In genomic region chr2:30737759-30738158, GRCm38 (mm10) we compare ENCODE assay signal across 13 mouse cellular contexts.
DNase-seq lines count a peak whose midpoint lies in the region; ATAC-seq lines count a peak whose summit lies in the region.
"Had no signal": no experiment of that assay in that cellular context is flagged by ENCODE, and none has a peak within 500 bp of the region (broad histone marks: within the 10 kb centered on the region; RNA-seq: fewer than 3 reads in every experiment).

No protein-coding gene starts in this region.

- H3K4me1 ChIP-seq in hindbrain, embryonic 13.5 days (replicated peaks): peaks cover 49% of the 10 kb centered on the region
- 0 out of 2 replicates have a peak, but pooled peaks cover 2% of the 10 kb centered on the region for H3K4me1 ChIP-seq in midbrain, embryonic 16.5 days (ENCODE audit: control insufficient read depth, insufficient read depth, low read length)

- peak; percentile 19 for DNase-seq in adrenal gland, postnatal 10 days
- DNase-seq in adrenal gland, adult 8-10 months: no peak
- peak; percentile 47 to 81 for DNase-seq in left cerebral cortex, postnatal 25 days (ENCODE audit: low spot score in 2 of 2)
- DNase-seq in left cerebral cortex, adult 11 months (ENCODE audit: low spot score): no peak
- no peak for DNase-seq in adrenal gland, postnatal 14 days
- DNase-seq in spleen, adult 18-20 months: no peak
- DNase-seq: adrenal gland, adult 2 months; heart, adult 2 months; liver, embryonic 13.5 days; thymus, postnatal 4 days had no signal

- H3K27me3 ChIP-seq in hindbrain, embryonic 13.5 days: no peaks in the 10 kb centered on the region
- H3K27me3 ChIP-seq in midbrain, embryonic 16.5 days (ENCODE audit: control insufficient read depth, insufficient read depth, low read depth, low read length): no peaks in the 10 kb centered on the region

- 0 out of 2 replicates have a peak overlapping the region, but pooled peaks have one; percentile 26 for H3K9ac ChIP-seq in hindbrain, embryonic 13.5 days
- H3K9ac ChIP-seq in midbrain, embryonic 16.5 days (ENCODE audit: low read depth, low read length): no peak overlapping the region
- H3K9ac ChIP-seq: liver, embryonic 13.5 days had no signal

- H3K4me3 ChIP-seq in hindbrain, embryonic 13.5 days: no peak overlapping the region
- H3K4me3 ChIP-seq in midbrain, embryonic 16.5 days (ENCODE audit: low read depth, low read length): no peak overlapping the region
- H3K4me3 ChIP-seq: heart, adult 2 months; liver, embryonic 13.5 days; megakaryocyte, embryonic 14.5 days had no signal

- peak overlapping the region; percentile 86 for H3K27ac ChIP-seq in hindbrain, embryonic 13.5 days
- H3K27ac ChIP-seq in midbrain, embryonic 16.5 days (ENCODE audit: low read length): peak overlapping the region; percentile 60; the same call in 1 of the 2 replicates
- H3K27ac ChIP-seq: heart, adult 2 months; liver, embryonic 13.5 days had no signal

- no peak overlapping the region for H3K4me2 ChIP-seq in hindbrain, embryonic 13.5 days
- H3K4me2 ChIP-seq in midbrain, embryonic 16.5 days (ENCODE audit: low read length): no peak overlapping the region
- H3K4me2 ChIP-seq: liver, embryonic 13.5 days had no signal

- 28% methylated on average over 5 of the region's 5 CpGs for WGBS in hindbrain, embryonic 13.5 days
- WGBS in midbrain, embryonic 16.5 days: 30% methylated on average over 5 of the region's 5 CpGs

- no peaks in the 10 kb centered on the region for H3K36me3 ChIP-seq in hindbrain, embryonic 13.5 days
- H3K36me3 ChIP-seq in midbrain, embryonic 16.5 days (ENCODE audit: control insufficient read depth, insufficient read depth, low read length): no peaks in the 10 kb centered on the region
- H3K36me3 ChIP-seq: liver, embryonic 13.5 days had no signal

- ATAC-seq in hindbrain, embryonic 13.5 days (ENCODE audit: low FRiP score): peak; percentile 77
- peak; percentile 32 for ATAC-seq in midbrain, embryonic 16.5 days

- intact Hi-C loops in left cerebral cortex, postnatal 25 days (cut with DNase I): no loop called here

- H3K9me3 ChIP-seq in hindbrain, embryonic 13.5 days: no peaks in the 10 kb centered on the region
- H3K9me3 ChIP-seq in midbrain, embryonic 16.5 days (replicated peaks; ENCODE audit: control insufficient read depth, low read length, poor library complexity, severe bottlenecking): no peaks in the 10 kb centered on the region
- H3K9me3 ChIP-seq: liver, embryonic 13.5 days; megakaryocyte, embryonic 14.5 days had no signal

Comparison
In these comparisons a context has a peak if more than half of its experiments do, and no peak if none do; other contexts are left out.
1. DNase-seq: peak in adrenal gland, postnatal 10 days (single experiment) and left cerebral cortex, postnatal 25 days (2 of 2); none in adrenal gland, adult 8-10 months (single experiment), left cerebral cortex, adult 11 months (single experiment), adrenal gland, postnatal 14 days (single experiment) and spleen, adult 18-20 months (0 of 2).